Mouse (Mus musculus): ENCODE data around the gene Caskin2. TPM values are rescaled to one million over a fixed set of nuclear protein-coding genes. Genes with fewer than 3 reads are reported as not detected.

Gene Caskin2
- total RNA-seq, 1 experiment, result 10.5 TPM

GRCm38 (mm10) chr11:115817331-115817730 lies 3.9 kb upstream of the Caskin2 start:
- no peak overlapping the region for H3K27ac ChIP-seq (ENCODE audit: insufficient read depth, low read depth, low read length, poor library complexity, severe bottlenecking)
- H3K4me1 ChIP-seq (ENCODE audit: control insufficient read depth in 2 of 2, insufficient read depth in 2 of 2, low read length in 2 of 2, poor library complexity in 1 of 2), result peaks cover 0 to 4% of the 10 kb centered on the region in 2 experiments; a peak in 2 of 4 replicates
- no peaks in the 10 kb centered on the region for H3K9me3 ChIP-seq (ENCODE audit: control insufficient read depth, insufficient read depth, low read depth, low read length)
- TF ChIP-seq ZC3H11A (IDR thresholded peaks at IDR 0.05; ENCODE audit: borderline replicate concordance, low read depth, low read length) (no peak), HCFC1 (IDR thresholded peaks at IDR 0.05; ENCODE audit: borderline replicate concordance, insufficient read depth, low read length) (no peak), ZNF384 (IDR thresholded peaks at IDR 0.05; ENCODE audit: low read depth, low read length) (0 out of 2 replicates have a peak, but pooled peaks have one; percentile 11), CHD2 (IDR thresholded peaks at IDR 0.05; ENCODE audit: low read depth, low read length) (no peak), MAFK (IDR thresholded peaks at IDR 0.05; ENCODE audit: insufficient read depth, low read depth, low read length) (no peak)
- H3K36me3 ChIP-seq (ENCODE audit: control insufficient read depth, insufficient read depth, low read length, poor library complexity, severe bottlenecking), result peaks cover 31% of the 10 kb centered on the region
- no peak for DNase-seq (ENCODE audit: low read depth, low spot score)
- H3K4me3 ChIP-seq (ENCODE audit: insufficient read depth in 1 of 2, low read depth in 1 of 2, low read length in 2 of 2, poor library complexity in 1 of 2, severe bottlenecking in 1 of 2), result no peak overlapping the region
- H3K9ac ChIP-seq (ENCODE audit: insufficient read depth, low read depth, low read length, poor library complexity, severe bottlenecking), result no peak overlapping the region
- in situ Hi-C loops (cut with MboI; ENCODE audit: low sequenced_read_pairs in 2 of 2, unreplicated experiment in 2 of 2), result no loop called here

DNA sequence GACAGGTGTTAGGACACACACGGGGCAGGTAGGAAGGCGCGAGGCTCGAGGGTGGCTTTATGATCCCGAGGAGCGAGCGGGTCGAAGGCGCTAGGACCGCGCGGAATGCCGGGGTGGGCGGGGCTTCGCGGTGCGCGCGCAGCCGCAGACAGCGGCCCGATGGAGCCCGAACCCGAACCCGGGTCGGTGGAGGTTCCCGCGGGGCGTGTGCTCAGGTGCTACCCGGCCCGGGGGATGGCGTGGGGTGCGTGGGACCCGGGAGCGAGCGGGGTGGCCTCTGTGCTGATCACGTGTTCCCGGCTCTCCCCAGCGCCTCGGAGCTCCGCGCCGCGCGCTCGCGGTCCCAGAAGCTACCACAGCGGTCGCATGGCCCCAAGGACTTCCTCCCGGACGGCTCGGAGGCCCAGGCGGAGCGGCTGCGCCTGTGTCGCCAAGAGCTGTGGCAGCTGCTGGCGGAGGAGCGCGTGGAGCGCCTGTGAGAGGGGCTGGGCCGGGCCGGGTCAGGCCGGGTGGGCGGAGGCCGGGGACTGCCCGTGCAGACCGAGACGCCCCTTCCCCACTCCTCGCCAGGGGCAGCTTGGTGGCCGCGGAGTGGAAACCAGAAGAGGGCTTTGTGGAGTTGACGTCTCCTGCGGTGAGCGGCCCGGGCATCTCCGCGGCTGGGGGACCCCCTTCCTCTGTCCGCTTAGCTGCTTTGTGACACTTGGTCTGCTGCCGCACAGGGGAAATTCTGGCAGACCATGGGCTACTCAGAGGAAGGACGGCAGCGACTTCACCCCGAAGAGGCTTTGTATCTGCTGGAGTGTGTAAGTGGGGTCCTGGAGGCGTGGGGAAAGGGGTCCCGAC lies 1.4 kb upstream of the Caskin2 start, which contains the start of gene Tsen54:
Tsen54 (plus strand) TSS at position 120 of the 846 bp plus-strand sequence.
- peak; percentile 54 for DNase-seq (ENCODE audit: low read depth, low spot score)
- peak within 1 kb of the TSS; percentile 91 to 94 for H3K4me3 ChIP-seq (ENCODE audit: insufficient read depth in 1 of 2, low read depth in 1 of 2, low read length in 2 of 2, poor library complexity in 1 of 2, severe bottlenecking in 1 of 2)
- H3K36me3 ChIP-seq (ENCODE audit: control insufficient read depth, insufficient read depth, low read length, poor library complexity, severe bottlenecking), result peaks cover 13% of the 10 kb centered on the region
- peaks cover 0 to 9% of the 10 kb centered on the region in 2 experiments; a peak in 2 of 4 replicates for H3K4me1 ChIP-seq (ENCODE audit: control insufficient read depth in 2 of 2, insufficient read depth in 2 of 2, low read length in 2 of 2, poor library complexity in 1 of 2)
- TF ChIP-seq ZNF384 (IDR thresholded peaks at IDR 0.05; ENCODE audit: low read depth, low read length) (no peak), HCFC1 (IDR thresholded peaks at IDR 0.05; ENCODE audit: borderline replicate concordance, insufficient read depth, low read length) (peak; percentile 60; the same call in 1 of the 2 replicates), ZC3H11A (IDR thresholded peaks at IDR 0.05; ENCODE audit: borderline replicate concordance, low read depth, low read length) (no peak), CHD2 (IDR thresholded peaks at IDR 0.05; ENCODE audit: low read depth, low read length) (no peak)
- H3K9me3 ChIP-seq (ENCODE audit: control insufficient read depth, insufficient read depth, low read depth, low read length), result no peaks in the 10 kb centered on the region
- in situ Hi-C loops (cut with MboI; ENCODE audit: low sequenced_read_pairs in 2 of 2, unreplicated experiment in 2 of 2), result no loop called here
- no peak within 1 kb of the TSS for H3K27ac ChIP-seq (ENCODE audit: insufficient read depth, low read depth, low read length, poor library complexity, severe bottlenecking)
- H3K9ac ChIP-seq (ENCODE audit: insufficient read depth, low read depth, low read length, poor library complexity, severe bottlenecking), result peak within 1 kb of the TSS; percentile 92

DNA sequence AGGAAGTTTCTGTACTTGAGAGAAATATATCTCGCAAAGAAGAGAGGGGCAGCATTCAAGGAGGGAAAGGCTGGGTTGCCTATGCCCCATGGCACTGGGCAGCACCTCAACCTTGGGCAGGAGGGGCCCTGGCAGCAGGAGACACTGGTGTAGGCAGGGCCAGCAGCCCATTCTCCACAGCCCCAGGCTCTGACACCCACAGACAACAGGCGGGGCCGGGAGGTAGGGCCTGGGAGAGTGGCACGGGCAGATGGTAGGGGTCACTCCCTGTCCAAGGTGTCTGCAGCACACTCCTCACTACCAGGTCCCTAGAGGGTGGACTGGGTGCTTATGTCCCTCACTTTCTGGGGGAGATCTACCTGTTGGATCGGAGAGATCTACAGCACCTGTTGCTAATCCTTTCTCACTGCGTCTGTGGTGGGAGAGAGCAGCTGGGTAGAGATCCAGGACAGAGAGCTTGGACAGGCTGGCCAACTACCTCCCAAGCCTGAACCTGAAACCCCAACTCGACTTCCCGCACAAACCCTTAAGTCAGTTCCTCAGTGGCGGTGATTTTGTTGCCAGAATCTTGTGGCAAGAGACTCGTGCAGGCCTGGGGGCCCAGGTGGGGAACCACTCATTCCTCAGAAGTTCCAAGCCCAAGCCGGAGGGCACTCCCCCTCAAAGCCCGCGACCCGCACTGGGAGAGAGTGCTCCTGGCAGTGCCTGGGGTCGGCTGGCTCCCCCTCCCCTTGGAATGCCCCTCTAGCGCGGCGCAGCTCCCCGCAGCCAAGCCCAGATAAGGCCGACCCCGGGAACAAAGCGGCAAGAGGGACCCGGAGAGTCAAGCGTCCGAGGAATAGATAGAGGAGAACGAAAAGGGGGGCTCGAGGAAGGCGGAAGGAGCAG lies 662 bp downstream of the Caskin2 start:
- in situ Hi-C loops (cut with MboI; ENCODE audit: low sequenced_read_pairs in 2 of 2, unreplicated experiment in 2 of 2), result no loop called here
- H3K4me3 ChIP-seq (ENCODE audit: insufficient read depth in 1 of 2, low read depth in 1 of 2, low read length in 2 of 2, poor library complexity in 1 of 2, severe bottlenecking in 1 of 2), result peak overlapping the region; percentile 88 to 94
- H3K36me3 ChIP-seq (ENCODE audit: control insufficient read depth, insufficient read depth, low read length, poor library complexity, severe bottlenecking), result peaks cover 7% of the 10 kb centered on the region
- peak; percentile 40 for DNase-seq (ENCODE audit: low read depth, low spot score)
- peak overlapping the region; percentile 92 for H3K9ac ChIP-seq (ENCODE audit: insufficient read depth, low read depth, low read length, poor library complexity, severe bottlenecking)
- no peak overlapping the region for H3K27ac ChIP-seq (ENCODE audit: insufficient read depth, low read depth, low read length, poor library complexity, severe bottlenecking)
- H3K9me3 ChIP-seq (ENCODE audit: control insufficient read depth, insufficient read depth, low read depth, low read length), result no peaks in the 10 kb centered on the region
- TF ChIP-seq ZC3H11A (IDR thresholded peaks at IDR 0.05; ENCODE audit: borderline replicate concordance, low read depth, low read length) (no peak), HCFC1 (IDR thresholded peaks at IDR 0.05; ENCODE audit: borderline replicate concordance, insufficient read depth, low read length) (no peak), CHD2 (IDR thresholded peaks at IDR 0.05; ENCODE audit: low read depth, low read length) (no peak), ZNF384 (IDR thresholded peaks at IDR 0.05; ENCODE audit: low read depth, low read length) (no peak), MAFK (IDR thresholded peaks at IDR 0.05; ENCODE audit: insufficient read depth, low read depth, low read length) (no peak)
- peaks cover 3 to 28% of the 10 kb centered on the region in 2 experiments; a peak in 2 of 4 replicates for H3K4me1 ChIP-seq (ENCODE audit: control insufficient read depth in 2 of 2, insufficient read depth in 2 of 2, low read length in 2 of 2, poor library complexity in 1 of 2)

DNA sequence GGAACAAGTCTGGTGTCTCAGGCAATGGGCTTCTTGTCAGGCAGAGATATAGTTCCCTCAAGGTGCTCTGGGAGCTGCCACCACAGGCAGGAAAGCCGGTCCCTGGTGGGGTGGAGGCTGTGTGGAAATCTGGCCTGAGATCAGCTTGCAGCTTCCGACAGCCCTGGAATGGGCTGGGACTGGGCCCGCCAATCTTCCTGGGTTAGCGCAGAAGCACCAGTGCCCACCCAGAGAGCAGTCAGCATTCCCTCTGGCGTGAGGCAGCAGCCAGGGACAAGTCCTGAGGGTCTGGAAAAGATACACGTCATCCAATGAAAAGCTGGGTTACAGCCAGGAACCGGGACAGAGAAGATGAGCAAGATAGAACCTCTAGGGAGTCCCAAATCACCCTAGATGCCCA lies 1.3 kb downstream of the Caskin2 start:
- Histone ChIP-seq H3K4me3 (ENCODE audit: insufficient read depth in 1 of 2, low read depth in 1 of 2, low read length in 2 of 2, poor library complexity in 1 of 2, severe bottlenecking in 1 of 2) (no peak overlapping the region), H3K4me1 (ENCODE audit: control insufficient read depth in 2 of 2, insufficient read depth in 2 of 2, low read length in 2 of 2, poor library complexity in 1 of 2) (peaks cover 3 to 28% of the 10 kb centered on the region in 2 experiments; a peak in 2 of 4 replicates), H3K9ac (ENCODE audit: insufficient read depth, low read depth, low read length, poor library complexity, severe bottlenecking) (no peak overlapping the region), H3K9me3 (ENCODE audit: control insufficient read depth, insufficient read depth, low read depth, low read length) (no peaks in the 10 kb centered on the region), H3K27ac (ENCODE audit: insufficient read depth, low read depth, low read length, poor library complexity, severe bottlenecking) (no peak overlapping the region), H3K36me3 (ENCODE audit: control insufficient read depth, insufficient read depth, low read length, poor library complexity, severe bottlenecking) (peaks cover 2% of the 10 kb centered on the region; the same call in 1 of the 2 replicates)
- DNase-seq (ENCODE audit: low read depth, low spot score), result no peak
- TF ChIP-seq ZNF384 (IDR thresholded peaks at IDR 0.05; ENCODE audit: low read depth, low read length) (no peak), MAFK (IDR thresholded peaks at IDR 0.05; ENCODE audit: insufficient read depth, low read depth, low read length) (no peak), HCFC1 (IDR thresholded peaks at IDR 0.05; ENCODE audit: borderline replicate concordance, insufficient read depth, low read length) (no peak), ZC3H11A (IDR thresholded peaks at IDR 0.05; ENCODE audit: borderline replicate concordance, low read depth, low read length) (no peak), CHD2 (IDR thresholded peaks at IDR 0.05; ENCODE audit: low read depth, low read length) (no peak)
- in situ Hi-C loops (cut with MboI; ENCODE audit: low sequenced_read_pairs in 2 of 2, unreplicated experiment in 2 of 2), result no loop called here
